ENCODE assay signal across 30 mouse cellular contexts in the genomic region with DNA sequence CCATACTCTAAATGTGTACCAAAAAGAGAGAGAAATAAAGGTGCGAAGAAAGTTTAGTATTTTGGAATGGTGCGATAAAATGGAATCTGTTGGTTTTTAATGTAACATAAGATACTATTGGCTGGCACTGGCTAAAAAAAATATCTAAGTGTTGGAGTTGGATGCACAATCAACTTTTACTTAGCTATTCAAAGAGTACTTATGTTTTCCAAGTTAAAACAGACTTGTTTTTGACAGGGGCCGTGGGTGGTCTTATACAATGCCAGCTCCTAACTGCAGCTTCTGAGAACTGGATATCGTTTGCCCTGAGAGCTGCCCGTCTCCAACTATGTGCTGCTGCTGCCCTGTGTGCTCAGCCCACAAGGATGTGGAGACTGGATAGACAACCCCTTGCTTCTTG.
"Had no signal": no experiment of that assay in that cellular context is flagged by ENCODE, and none has a peak within 500 bp of the region (broad histone marks: within the 10 kb centered on the region; RNA-seq: fewer than 3 reads in every experiment).

No protein-coding gene starts in this region.

- H3K4me3 ChIP-seq: left cerebral cortex, adult 2 months; limb, embryonic 10.5 days; limb, embryonic 12.5 days; limb, embryonic 13.5 days; limb, embryonic 15.5 days; liver, embryonic 12.5 days; liver, embryonic 13.5 days; liver, embryonic 15.5 days; lung, embryonic 15.5 days; megakaryocyte, embryonic 14.5 days; midbrain, embryonic 10.5 days; midbrain, embryonic 12.5 days; midbrain, embryonic 13.5 days; myocyte had no signal

- H3K9ac ChIP-seq: limb, embryonic 12.5 days; limb, embryonic 13.5 days; limb, embryonic 15.5 days; liver, embryonic 12.5 days; liver, embryonic 13.5 days; liver, embryonic 14.5 days; liver, embryonic 15.5 days; liver, postnatal 0 days; lung, embryonic 14.5 days; lung, embryonic 15.5 days; midbrain, embryonic 12.5 days; midbrain, embryonic 13.5 days had no signal

- H3K27me3 ChIP-seq: limb, embryonic 12.5 days; limb, embryonic 13.5 days; limb, embryonic 15.5 days; liver, embryonic 12.5 days; liver, embryonic 13.5 days; liver, embryonic 15.5 days; lung, embryonic 15.5 days; megakaryocyte, embryonic 14.5 days; midbrain, embryonic 12.5 days; midbrain, embryonic 13.5 days had no signal

- H3K4me1 ChIP-seq: limb, embryonic 10.5 days; limb, embryonic 12.5 days; limb, embryonic 13.5 days; limb, embryonic 15.5 days; liver, embryonic 12.5 days; liver, embryonic 13.5 days; liver, embryonic 15.5 days; lung, embryonic 15.5 days; midbrain, embryonic 10.5 days; midbrain, embryonic 12.5 days; midbrain, embryonic 13.5 days had no signal

- DNase-seq: left cerebral cortex, postnatal 4 days; liver; liver, embryonic 13.5 days; liver, postnatal 0 days; lung, adult 18-20 months; lung, adult 2 months; lung, embryonic 14.5 days; lung, postnatal 10 days; lung, postnatal 14 days; lung, postnatal 36 days; lung, postnatal 4 days; midbrain, embryonic 14.5 days had no signal

- ATAC-seq: liver, embryonic 12.5 days; liver, postnatal 0 days; lung, postnatal 0 days; midbrain, embryonic 13.5 days; midbrain, embryonic 16.5 days had no signal

- H3K4me2 ChIP-seq: limb, embryonic 12.5 days; limb, embryonic 13.5 days; limb, embryonic 15.5 days; liver, embryonic 11.5 days; liver, embryonic 12.5 days; liver, embryonic 13.5 days; liver, embryonic 15.5 days; lung, embryonic 14.5 days; lung, embryonic 15.5 days; midbrain, embryonic 12.5 days; midbrain, embryonic 13.5 days had no signal

- H3K9me3 ChIP-seq: limb, embryonic 10.5 days; limb, embryonic 12.5 days; limb, embryonic 13.5 days; limb, embryonic 15.5 days; liver, embryonic 12.5 days; liver, embryonic 13.5 days; liver, embryonic 15.5 days; lung, embryonic 15.5 days; midbrain, embryonic 10.5 days; midbrain, embryonic 12.5 days; midbrain, embryonic 13.5 days had no signal

- H3K27ac ChIP-seq: limb, embryonic 10.5 days; limb, embryonic 12.5 days; limb, embryonic 13.5 days; limb, embryonic 15.5 days; liver, embryonic 12.5 days; liver, embryonic 13.5 days; liver, embryonic 14.5 days; liver, embryonic 15.5 days; lung, embryonic 15.5 days; macrophage; midbrain, embryonic 10.5 days; midbrain, embryonic 12.5 days; midbrain, embryonic 13.5 days had no signal
